Mouse (Mus musculus) heart, postnatal 0 days (tissue): Measurements from ENCODE around the gene Hoga1. TPM values are rescaled to one million over a fixed set of nuclear protein-coding genes. Genes with fewer than 3 reads are reported as not detected.

ENCODE experiments used
- ATAC-seq: fragments of 200-750 bp; cut with Nextera tagmentation; 2 replicates; pipeline ENCODE4 v1.8.0; 2017; ENCODE audit warnings: low read depth, moderate number of reproducible peaks, moderate library complexity; ENCODE audit not compliant: insufficient read depth
- DNase-seq: peaks from one replicate; pipeline ENCODE4 v3.0.0-alpha.2; 2016; ENCODE audit warnings: low spot score
- H3K27ac ChIP-seq: fragments of 300-500 bp; sonication (generic); 2 replicates; pipeline ENCODE4 v1.5.1; 2014; ENCODE audit warnings: low read depth, mild to moderate bottlenecking
- H3K27me3 ChIP-seq: fragments of 300-500 bp; sonication (generic); 2 replicates; pipeline ENCODE4 v1.6.1; 2014; ENCODE audit warnings: low read length, mixed read lengths; ENCODE audit not compliant: control insufficient read depth, insufficient read depth
- H3K36me3 ChIP-seq: fragments of 300-500 bp; sonication (generic); replicated peaks from 2 replicates; pipeline ENCODE4 v1.6.1; 2014; ENCODE audit warnings: low read length, mixed read lengths; ENCODE audit not compliant: control insufficient read depth, insufficient read depth
- H3K4me1 ChIP-seq: fragments of 300-500 bp; sonication (generic); 2 replicates; pipeline ENCODE4 v1.6.1; 2014; ENCODE audit warnings: antibody characterized with exemption; ENCODE audit not compliant: control insufficient read depth, insufficient read depth
- H3K4me2 ChIP-seq: fragments of 300-500 bp; sonication (generic); 2 replicates; pipeline ENCODE4 v1.6.1; 2014; ENCODE audit warnings: low read depth, mild to moderate bottlenecking, low read length, moderate library complexity
- H3K4me3 ChIP-seq: fragments of 300-500 bp; sonication (generic); 2 replicates; pipeline ENCODE4 v1.5.1; 2014; ENCODE audit warnings: low read depth, low read length
- H3K9ac ChIP-seq: fragments of 300-500 bp; sonication (generic); replicated peaks from 2 replicates; pipeline ENCODE4 v1.6.1; 2014; ENCODE audit warnings: low read depth, low read length, mixed read lengths
- H3K9me3 ChIP-seq: fragments of 300-500 bp; sonication (generic); replicated peaks from 2 replicates; pipeline ENCODE4 v1.6.1; 2016; ENCODE audit warnings: low read length; ENCODE audit not compliant: control insufficient read depth
- CTCF ChIP-seq: IDR thresholded peaks from 2 replicates; pipeline ENCODE4 v1.5.1; 2016; ENCODE audit warnings: antibody characterized with exemption, control low read depth, low read depth
- EP300 ChIP-seq: IDR thresholded peaks from 2 replicates; pipeline ENCODE4 v1.6.1; 2016; ENCODE audit warnings: antibody characterized with exemption, low read depth
- WGBS: fragments of 180-500 bp; shearing (Covaris S2); extraction: QIAGEN DNeasy Blood & Tissue Kit; methylation state at CpG from one replicate; pipeline ENCODE4 v1.1.7; 2014; 5-methylcytosine and 5-hydroxymethylcytosine counted together
- polyA plus RNA-seq: library from polyadenylated mRNA; unstranded; fragments of >200 nt; fragmentation: Nextera tagmentation; extraction: Ambion mirVana; gene quantifications from 2 replicates; pipeline ENCODE4 v1.2.1, GENCODE M21; 2015
- total RNA-seq: library from RNA; depleted of rRNA; stranded (reverse); fragments of >200 nt; gene quantifications from 2 replicates; pipeline ENCODE4 v1.2.3, GENCODE M21; 2014; ENCODE audit warnings: low replicate concordance

The Hoga1 gene
- total and polyA plus RNA-seq, 2 experiments from 2014 or later: 1.3 to 1.4 TPM

GRCm38 (mm10) chr19:42010436-42010835 lies 35.0 kb upstream of the Hoga1 start:
- H3K27me3 ChIP-seq: no peaks in the 10 kb centered on the region
- TF ChIP-seq EP300 (no peak), CTCF (no peak)
- H3K27ac ChIP-seq: no peak overlapping the region
- DNase-seq (no peak), ATAC-seq (no peak)
- H3K9me3 ChIP-seq: no peaks in the 10 kb centered on the region
- 77% methylated on average over 4 of the region's 4 CpGs for WGBS
- peaks cover 32% of the 10 kb centered on the region for H3K4me1 ChIP-seq
- H3K4me3 ChIP-seq: no peak overlapping the region
- H3K4me2 ChIP-seq: no peak overlapping the region
- 0 out of 2 replicates have a peak, but pooled peaks cover 7% of the 10 kb centered on the region for H3K36me3 ChIP-seq
- H3K9ac ChIP-seq: no peak overlapping the region

- Histone ChIP-seq H3K4me2 (no peak overlapping the region), H3K27me3 (no peaks in the 10 kb centered on the region), H3K27ac (no peak overlapping the region), H3K4me3 (no peak overlapping the region), H3K36me3 (0 out of 2 replicates have a peak, but pooled peaks cover 7% of the 10 kb centered on the region), H3K4me1 (peaks cover 25% of the 10 kb centered on the region), H3K9ac (no peak overlapping the region), H3K9me3 (no peaks in the 10 kb centered on the region)
- 91% methylated on average over 7 of the region's 7 CpGs for WGBS
- ATAC-seq: no peak
- no peak for TF ChIP-seq CTCF
- no peak for TF ChIP-seq EP300
- no peak for DNase-seq
These were observed 34.3 kb upstream of the Hoga1 start for GRCm38 (mm10) chr19:42011123-42011522.

GRCm38 (mm10) chr19:42014231-42014825 lies 31.1 kb upstream of the Hoga1 start:
- Histone ChIP-seq H3K9me3 (no peaks in the 10 kb centered on the region), H3K36me3 (0 out of 2 replicates have a peak, but pooled peaks cover 7% of the 10 kb centered on the region), H3K4me3 (no peak overlapping the region), H3K4me2 (no peak overlapping the region), H3K27ac (no peak overlapping the region), H3K27me3 (no peaks in the 10 kb centered on the region), H3K4me1 (peaks cover 26% of the 10 kb centered on the region), H3K9ac (no peak overlapping the region)
- DNase-seq (no peak), ATAC-seq (no peak)
- WGBS: 88% methylated on average over 3 of the region's 3 CpGs
- no peak for TF ChIP-seq EP300
- no peak for TF ChIP-seq CTCF

DNA sequence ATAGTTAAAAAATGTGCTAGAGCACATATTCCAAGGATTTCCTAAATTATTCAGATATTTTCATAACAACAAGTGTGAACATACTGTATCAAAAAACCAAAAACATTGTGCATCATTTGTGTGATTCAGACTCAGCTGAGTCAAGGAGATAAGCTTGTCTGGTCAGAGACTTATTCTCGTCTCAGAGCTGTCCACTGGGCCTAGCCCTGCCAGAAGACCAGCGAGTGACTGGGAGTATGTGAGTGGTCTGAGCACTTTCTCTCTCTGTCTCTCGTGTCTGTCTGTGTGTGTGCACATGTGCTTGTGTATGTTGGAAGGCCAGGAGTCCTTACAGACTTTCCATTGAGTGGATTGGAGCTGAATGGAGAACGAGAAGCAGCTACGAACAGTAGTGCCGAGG lies 30.4 kb upstream of the Hoga1 start:
- Histone ChIP-seq H3K27me3 (no peaks in the 10 kb centered on the region), H3K27ac (no peak overlapping the region), H3K4me2 (no peak overlapping the region), H3K36me3 (peaks cover 7% of the 10 kb centered on the region; the same call in 1 of the 2 replicates), H3K4me1 (peaks cover 30% of the 10 kb centered on the region), H3K9ac (no peak overlapping the region), H3K9me3 (no peaks in the 10 kb centered on the region), H3K4me3 (no peak overlapping the region)
- WGBS: 70% methylated on average over 6 of the region's 6 CpGs
- TF ChIP-seq CTCF (no peak), EP300 (no peak)
- ATAC-seq: no peak
- no peak for DNase-seq

DNA sequence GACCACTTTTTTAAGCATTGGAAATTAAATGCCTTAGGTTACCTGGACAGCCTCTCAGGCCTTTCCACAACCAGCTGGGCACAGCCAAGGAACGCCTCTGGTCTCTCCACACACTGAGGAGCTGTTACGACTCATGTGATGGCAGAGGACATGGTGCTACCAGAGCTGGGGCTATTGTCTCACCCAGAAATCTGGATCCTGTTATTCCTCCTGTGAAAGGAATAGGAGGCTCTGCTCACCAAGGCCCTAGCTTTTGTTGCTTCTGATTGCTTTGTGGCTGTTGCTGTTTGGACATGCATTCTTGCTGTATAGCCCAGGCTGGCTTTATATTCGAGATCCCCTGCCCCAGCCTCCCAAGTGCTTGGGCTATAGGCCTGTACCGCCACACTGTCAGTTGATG lies 29.2 kb upstream of the Hoga1 start:
- Histone ChIP-seq H3K27ac (peak overlapping the region; percentile 82), H3K9ac (no peak overlapping the region)
- TF ChIP-seq CTCF: no peak
- TF ChIP-seq EP300: no peak

GRCm38 (mm10) chr19:42016840-42017239 lies 28.6 kb upstream of the Hoga1 start:
- H3K4me1 ChIP-seq: peaks cover 40% of the 10 kb centered on the region
- no peak for DNase-seq
- no peak overlapping the region for H3K9ac ChIP-seq
- peak overlapping the region; percentile 82 for H3K27ac ChIP-seq
- WGBS: 58% methylated on average over 5 of the region's 5 CpGs
- ATAC-seq: no peak
- no peak for TF ChIP-seq CTCF
- no peak for TF ChIP-seq EP300
- no peak overlapping the region for H3K4me2 ChIP-seq
- H3K4me3 ChIP-seq: no peak overlapping the region
- no peaks in the 10 kb centered on the region for H3K9me3 ChIP-seq
- no peaks in the 10 kb centered on the region for H3K27me3 ChIP-seq
- peaks cover 3% of the 10 kb centered on the region; the same call in 1 of the 2 replicates for H3K36me3 ChIP-seq

More for the DNA sequence above, 29.2 kb upstream of the Hoga1 start:
- peaks cover 34% of the 10 kb centered on the region for H3K4me1 ChIP-seq
- H3K27me3 ChIP-seq: no peaks in the 10 kb centered on the region
- no peak overlapping the region for H3K4me2 ChIP-seq
- DNase-seq: no peak
- WGBS: 80% methylated on average over 4 of the region's 4 CpGs
- no peaks in the 10 kb centered on the region for H3K9me3 ChIP-seq
- peaks cover 7% of the 10 kb centered on the region; the same call in 1 of the 2 replicates for H3K36me3 ChIP-seq
- no peak overlapping the region for H3K4me3 ChIP-seq
- ATAC-seq: no peak
